Mouse (Mus musculus) left cerebral cortex, adult 8-10 months (tissue): ENCODE data around the gene Adam17. TPM values are rescaled to one million over a fixed set of nuclear protein-coding genes. Genes with fewer than 3 reads are reported as not detected.

Experiments
- DNase-seq, 2 experiments: peaks; one replicate each; pipeline ENCODE4 v3.0.0; 2022; ENCODE audit warnings: low spot score in 2 of 2
- total RNA-seq, 4 experiments: library from RNA; stranded (reverse); gene quantifications; 2 replicates each; pipeline ENCODE4 v1.2.4; 2022

The Adam17 gene
- total RNA-seq, 4 experiments from 2014 or later, result 14.5 to 18.1 (median 16.6) TPM

DNA sequence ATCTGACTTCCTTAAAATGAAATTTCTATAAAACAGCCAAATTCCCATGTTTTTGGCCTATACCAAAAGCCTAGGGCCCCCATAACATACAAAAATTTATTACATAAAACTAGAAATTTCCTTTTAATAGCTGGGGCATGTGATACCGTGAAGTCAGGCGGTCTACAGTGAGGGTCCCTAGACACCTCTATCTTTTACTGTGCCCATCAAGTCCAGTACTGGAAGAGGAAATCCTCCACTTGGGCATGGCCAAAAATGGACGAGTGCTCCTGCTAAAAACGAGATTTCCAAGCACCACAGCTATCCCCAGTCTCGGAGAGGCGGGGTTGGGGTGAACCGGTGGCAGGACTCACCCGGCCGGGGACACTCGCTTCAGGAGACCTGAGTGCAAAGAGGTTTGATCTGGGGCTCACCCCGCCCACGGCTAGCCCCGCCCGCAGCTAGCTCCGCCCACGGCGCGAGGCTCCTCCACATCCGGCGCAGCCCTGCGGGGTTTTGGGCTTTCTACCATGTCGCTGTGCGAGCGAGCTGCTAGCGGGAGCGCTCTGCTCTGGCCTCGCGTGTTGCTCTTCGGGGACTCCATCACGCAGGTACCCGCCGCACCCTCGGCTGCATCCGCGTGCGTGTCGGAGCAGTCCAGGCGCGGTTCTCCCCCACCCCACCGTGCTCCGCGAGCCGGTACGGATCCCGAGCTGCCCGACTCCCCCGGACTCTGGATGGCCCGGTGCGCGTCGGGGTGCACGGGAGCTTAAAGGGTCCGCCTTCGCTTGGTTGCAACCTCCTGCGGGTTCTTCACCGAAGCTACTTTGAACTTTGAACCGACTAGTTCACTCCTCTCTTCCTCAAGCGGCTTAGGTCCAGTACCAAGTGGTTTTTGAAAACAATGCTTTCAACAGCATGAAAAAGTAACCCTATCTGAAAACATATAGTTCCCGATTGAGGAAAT, 57.2 kb downstream of the Adam17 start, which contains the start of gene Iah1:
Gene Iah1, plus strand, starts transcription at position 467 of the 946 bp plus-strand sequence.
- DNase-seq, result peak; percentile 51 to 66

GRCm38 (mm10) chr12:21312201-21312600, 61.2 kb downstream of the Adam17 start:
- no peak for DNase-seq

DNA sequence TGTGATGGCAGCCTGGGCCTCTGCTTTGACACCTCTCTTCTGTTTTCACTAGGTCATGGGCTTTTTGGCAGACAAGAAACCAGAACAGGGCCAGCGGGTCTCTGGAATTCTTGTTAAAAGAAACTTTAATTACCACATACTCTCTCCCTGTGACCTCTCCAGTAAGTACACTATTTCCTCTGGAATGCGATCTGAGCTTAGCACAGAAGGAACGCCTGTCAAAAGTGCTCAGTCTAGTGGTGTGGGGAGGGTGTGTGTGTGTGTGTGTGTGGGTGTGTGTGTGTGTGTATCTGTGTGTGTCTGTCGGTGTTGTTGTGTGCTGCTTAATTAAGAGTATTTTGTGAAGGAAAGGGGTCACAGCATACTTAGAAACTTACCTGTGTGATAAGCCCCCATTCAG, 66.7 kb downstream of the Adam17 start:
- no peak for DNase-seq

DNA sequence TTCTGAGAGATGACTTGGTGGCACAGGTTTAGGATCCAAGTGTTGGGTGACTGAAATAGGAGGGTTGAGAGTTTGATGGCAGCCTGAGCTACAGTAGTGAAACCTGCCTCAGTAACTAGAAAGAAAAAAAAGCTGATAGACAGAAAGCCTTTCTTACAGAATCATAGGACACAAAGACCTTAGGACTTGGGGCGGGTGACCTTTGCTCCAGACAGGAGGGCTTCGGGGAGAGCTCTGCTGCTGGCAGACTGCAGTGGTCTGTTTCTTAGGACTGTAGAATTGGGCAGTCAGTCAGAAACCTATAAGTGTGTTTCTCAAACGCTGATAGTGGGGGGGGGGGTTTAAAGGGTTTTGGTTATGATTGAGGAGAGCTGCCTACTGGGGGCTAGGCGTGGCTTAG, 67.7 kb downstream of the Adam17 start:
- no peak for DNase-seq

DNA sequence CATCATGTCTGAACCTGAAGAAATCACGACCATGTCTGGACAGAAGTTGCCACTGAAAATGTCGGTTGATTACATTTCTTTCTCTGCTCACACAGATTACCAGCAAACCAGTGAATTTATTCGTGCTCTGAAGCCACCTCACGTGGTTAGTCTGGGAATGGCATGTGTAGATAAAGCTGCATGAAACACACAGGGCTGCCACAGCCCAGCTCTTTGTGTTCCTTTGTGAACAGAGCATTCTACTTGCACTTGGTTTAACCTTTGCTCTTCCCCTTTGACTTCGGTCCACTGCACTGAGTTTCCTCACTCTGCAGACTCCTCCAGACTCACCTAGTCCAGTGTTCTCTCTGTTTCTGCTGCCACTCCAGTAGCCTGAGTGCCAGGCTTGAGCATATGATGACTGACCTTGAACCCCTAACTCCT, 71.1 kb downstream of the Adam17 start:
- DNase-seq, result no peak

DNA sequence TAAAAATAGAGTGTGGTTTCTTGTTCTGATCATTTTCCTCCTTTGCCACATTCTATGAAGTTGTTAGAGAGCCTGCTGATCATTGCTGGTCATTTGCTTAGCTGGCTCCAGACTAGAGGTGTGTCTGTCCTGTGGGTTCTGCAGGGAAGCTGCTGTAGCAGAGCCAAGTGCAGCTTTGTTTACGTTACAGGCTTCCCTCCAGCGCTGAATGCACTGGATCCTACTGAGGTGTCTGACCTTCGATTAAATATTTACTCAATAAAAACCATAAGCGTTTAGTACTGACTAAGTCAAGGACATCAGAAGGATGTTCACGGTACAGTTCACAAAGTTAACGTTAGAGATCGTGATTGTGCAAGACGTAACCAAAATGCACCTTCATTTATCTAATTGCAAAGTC, 71.5 kb downstream of the Adam17 start:
- DNase-seq, result no peak

- DNase-seq, result no peak
Measured at GRCm38 (mm10) chr12:21301324-21301723, 72.1 kb downstream of the Adam17 start.

DNA sequence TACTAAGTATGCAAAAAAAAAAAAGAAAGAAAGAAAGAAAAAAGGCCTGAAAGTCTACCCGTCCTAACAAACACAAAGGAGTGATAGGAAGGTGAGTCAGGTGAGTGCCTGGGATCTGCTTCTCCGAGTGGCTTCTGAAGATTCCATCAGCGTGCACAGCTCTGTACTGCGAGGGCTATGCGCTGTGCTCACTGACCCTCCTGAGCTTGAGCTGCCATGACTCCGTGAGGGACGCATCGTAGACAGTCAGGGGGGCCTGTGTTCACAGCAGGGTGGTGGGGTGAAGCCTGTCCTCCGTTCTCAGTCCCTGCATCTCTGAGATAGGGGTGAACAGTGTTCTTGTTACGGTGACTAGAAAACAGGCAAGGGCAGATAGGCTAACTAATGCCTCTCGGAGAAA, 74.6 kb downstream of the Adam17 start:
- DNase-seq, result no peak

- no peak for DNase-seq
Measured at GRCm38 (mm10) chr12:21289651-21290050, 83.8 kb downstream of the Adam17 start.

DNA sequence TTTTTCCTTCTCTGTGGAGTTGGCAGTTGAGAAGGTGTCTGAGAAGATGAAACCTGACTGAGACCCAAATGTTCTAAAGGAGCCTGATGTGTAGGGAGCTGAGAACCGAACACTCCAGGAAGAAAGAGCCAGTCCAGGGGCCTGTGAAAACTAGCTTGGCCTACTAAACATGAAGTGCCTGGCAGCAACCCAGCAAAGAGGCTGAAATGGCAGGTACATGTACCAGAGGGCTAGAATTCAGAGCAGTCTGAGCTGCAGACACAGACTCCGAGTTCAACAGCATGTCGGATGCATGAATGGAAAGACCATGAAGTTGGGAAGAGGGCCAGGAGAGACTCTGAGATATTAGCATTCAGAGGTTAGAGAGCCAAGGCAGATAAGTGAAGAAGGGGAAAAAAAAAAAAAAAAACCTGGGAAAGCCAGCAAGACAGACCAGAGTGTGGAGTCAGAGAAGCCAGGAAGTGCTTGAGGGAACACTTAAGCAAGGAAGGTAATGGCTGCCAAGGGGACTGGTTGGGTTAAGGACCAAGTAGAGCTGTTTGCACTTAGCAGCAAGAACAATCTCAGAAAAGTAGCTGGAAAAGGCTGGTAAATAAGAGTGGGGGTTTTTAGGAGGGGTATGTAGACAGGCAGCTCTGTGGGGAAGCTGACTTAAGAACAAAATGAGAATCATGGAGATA, 84.6 kb downstream of the Adam17 start:
- DNase-seq, result no peak

GRCm38 (mm10) chr12:21286712-21287650, 86.5 kb downstream of the Adam17 start:
- DNase-seq, result no peak

DNA sequence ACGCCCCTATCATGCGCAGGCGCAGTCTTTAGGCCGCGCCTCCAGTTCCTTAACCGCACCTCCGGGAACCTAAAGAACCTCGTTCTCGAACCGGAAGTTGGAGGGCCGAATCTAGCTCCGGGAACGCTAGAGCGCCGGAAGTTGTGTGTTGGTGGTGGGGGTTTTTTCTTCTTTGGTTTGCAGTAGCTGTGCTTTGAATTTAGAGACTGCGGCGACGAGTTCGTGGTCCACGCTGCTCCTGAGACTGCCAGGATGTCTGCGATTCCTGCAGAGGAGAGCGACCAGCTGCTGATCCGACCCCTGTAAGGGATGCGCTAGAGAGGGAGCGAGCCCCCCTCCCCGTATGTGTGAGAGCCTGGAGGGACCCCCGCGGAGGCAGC, 87.2 kb downstream of the Adam17 start, which contains the start of gene Itgb1bp1:
Gene Itgb1bp1, minus strand, starts transcription at position 42 of the 380 bp plus-strand sequence.
- peak; percentile 97 for DNase-seq

DNA sequence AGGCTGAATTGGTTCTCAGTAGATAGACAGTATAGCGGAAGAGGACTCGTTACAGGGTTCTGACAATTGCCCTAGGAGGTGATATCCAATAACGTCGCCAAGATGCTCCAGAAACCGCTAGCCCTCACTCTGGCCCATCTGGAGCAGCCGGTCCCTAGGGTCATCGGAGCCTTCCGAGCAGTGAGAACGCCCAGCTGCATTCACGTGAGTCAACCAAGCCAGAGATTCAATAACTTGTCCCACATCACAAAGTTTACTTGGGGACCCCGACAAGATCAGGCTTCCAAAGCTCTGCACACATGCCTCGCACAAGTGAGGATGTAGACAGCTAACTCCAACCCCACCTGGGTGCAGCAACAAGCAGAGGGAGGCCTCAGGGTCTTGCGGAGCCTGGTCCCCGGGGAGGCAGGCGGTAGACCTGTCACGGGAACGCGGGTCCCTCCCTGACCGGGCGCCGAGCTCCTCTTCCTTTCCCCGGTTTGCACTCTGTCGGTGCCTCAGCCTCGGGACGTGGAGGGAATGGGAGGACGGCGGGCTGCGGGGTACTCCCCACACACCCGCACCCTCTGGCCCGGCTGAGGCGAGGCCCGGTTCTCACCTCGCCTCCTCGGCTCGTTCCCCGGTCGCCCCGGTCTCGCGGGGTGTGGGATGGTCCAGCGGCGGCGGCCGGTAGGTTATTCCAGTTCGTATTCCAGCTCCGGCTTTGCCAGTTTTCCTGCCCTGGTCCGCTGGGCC, 87.8 kb downstream of the Adam17 start:
- DNase-seq, result no peak

GRCm38 (mm10) chr12:21284761-21285441, 88.5 kb downstream of the Adam17 start, which contains the start of gene Cpsf3:
Gene Cpsf3, plus strand, starts transcription at chr12:21285391.
- no peak for DNase-seq

- DNase-seq, result no peak
Measured at GRCm38 (mm10) chr12:21277352-21277864, 96.0 kb downstream of the Adam17 start.

- DNase-seq, result no peak
Measured at GRCm38 (mm10) chr12:21274446-21274845, 99.0 kb downstream of the Adam17 start.
